Mouse (Mus musculus) spleen, adult 2 months (tissue): Measurements from ENCODE around the gene Slc5a1.

Experiments used
- CTCF ChIP-seq: fragments of 200-500 bp; IDR thresholded peaks from 2 replicates; pipeline ENCODE4 v1.5.1; 2011; ENCODE audit warnings: mild to moderate bottlenecking, inconsistent platforms; ENCODE audit not compliant: insufficient read depth, insufficient read length, insufficient replicate concordance; ENCODE audit errors: extremely low read depth
- POLR2A ChIP-seq: fragments of 200-500 bp; IDR thresholded peaks from 2 replicates; pipeline ENCODE4 v1.6.1; 2011; ENCODE audit warnings: low read depth, low read length, inconsistent platforms

DNA sequence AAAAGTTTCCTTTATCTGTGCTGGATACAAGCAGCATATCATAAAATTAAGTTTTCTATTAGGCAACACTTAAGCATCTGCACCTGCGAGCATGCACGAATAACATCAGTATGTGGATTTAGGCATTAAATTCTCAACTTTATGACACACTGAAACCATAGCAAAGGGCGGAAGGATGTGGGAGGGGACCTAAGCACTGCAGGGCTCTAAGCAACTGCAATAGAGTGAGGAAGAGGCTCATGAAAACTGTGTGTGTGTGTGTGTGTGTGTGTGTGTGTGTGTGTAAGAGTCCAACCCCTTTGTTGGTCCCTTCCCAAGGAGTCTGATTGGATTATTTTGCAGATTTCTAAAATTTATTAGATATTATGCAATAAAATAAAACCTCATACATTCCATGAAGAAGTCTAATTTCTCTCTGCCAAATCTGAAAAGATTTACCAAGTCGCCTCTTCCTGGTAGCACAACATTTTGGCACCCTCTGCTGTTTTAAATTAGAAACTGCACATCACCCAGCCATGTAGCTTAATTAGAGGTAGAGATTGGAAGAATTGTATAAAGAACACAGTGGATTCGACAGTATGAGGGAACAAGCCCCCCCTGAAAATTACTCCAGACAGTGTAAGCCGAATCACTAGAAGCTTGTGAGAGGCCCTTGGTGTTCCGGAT lies 38.9 kb downstream of the Slc5a1 start:
- TF ChIP-seq CTCF (no peak), POLR2A (no peak)
